Mouse (Mus musculus) liver, embryonic 16.5 days (tissue): ENCODE data around the gene Mut. TPM values are rescaled to one million over a fixed set of nuclear protein-coding genes. Genes with fewer than 3 reads are reported as not detected.

Experiments
- ATAC-seq: fragments of 200-750 bp; cut with Nextera tagmentation; 2 replicates; pipeline ENCODE4 v1.8.0; 2017; ENCODE audit warnings: low read depth, mild to moderate bottlenecking, moderate number of reproducible peaks, moderate library complexity
- H3K27ac ChIP-seq: fragments of 300-500 bp; sonication (generic); 2 replicates; pipeline ENCODE4 v1.5.1; 2014; ENCODE audit warnings: mild to moderate bottlenecking, low read length
- H3K27me3 ChIP-seq: fragments of 300-500 bp; sonication (generic); 2 replicates; pipeline ENCODE4 v1.6.1; 2014; ENCODE audit warnings: low read depth, low read length, mixed read lengths; ENCODE audit not compliant: control insufficient read depth, insufficient read depth
- H3K36me3 ChIP-seq: fragments of 300-500 bp; sonication (generic); 2 replicates; pipeline ENCODE4 v1.6.1; 2014; ENCODE audit warnings: mild to moderate bottlenecking; ENCODE audit not compliant: control insufficient read depth, insufficient read depth
- H3K4me1 ChIP-seq: fragments of 300-500 bp; sonication (generic); 2 replicates; pipeline ENCODE4 v1.6.1; 2014; ENCODE audit warnings: low read depth, low read length, mixed read lengths; ENCODE audit not compliant: control insufficient read depth
- H3K4me2 ChIP-seq: fragments of 300-500 bp; sonication (generic); 2 replicates; pipeline ENCODE4 v1.6.1; 2014; ENCODE audit warnings: low read depth, low read length, mixed read lengths
- H3K4me3 ChIP-seq: fragments of 300-500 bp; sonication (generic); 2 replicates; pipeline ENCODE4 v1.5.1; 2014; ENCODE audit warnings: low read depth, mild to moderate bottlenecking, low read length
- H3K9ac ChIP-seq: fragments of 300-500 bp; sonication (generic); 2 replicates; pipeline ENCODE4 v1.6.1; 2014; ENCODE audit warnings: low read depth, low read length
- H3K9me3 ChIP-seq: fragments of 300-500 bp; sonication (generic); replicated peaks from 2 replicates; pipeline ENCODE4 v1.6.1; 2016; ENCODE audit warnings: low read length; ENCODE audit not compliant: control insufficient read depth
- WGBS: fragments of 180-500 bp; shearing (Covaris S2); extraction: QIAGEN DNeasy Blood & Tissue Kit; methylation state at CpG from one replicate; pipeline ENCODE4 v1.1.7; 2014; ENCODE audit not compliant: insufficient replicate concordance; 5-methylcytosine and 5-hydroxymethylcytosine counted together
- polyA plus RNA-seq: library from polyadenylated mRNA; unstranded; fragments of >200 nt; fragmentation: Nextera tagmentation; extraction: Ambion mirVana; gene quantifications from 2 replicates; pipeline ENCODE4 v1.2.1, GENCODE M21; 2015

Mut gene
- 33.0 and 33.5 TPM in 2 replicates for polyA plus RNA-seq

DNA sequence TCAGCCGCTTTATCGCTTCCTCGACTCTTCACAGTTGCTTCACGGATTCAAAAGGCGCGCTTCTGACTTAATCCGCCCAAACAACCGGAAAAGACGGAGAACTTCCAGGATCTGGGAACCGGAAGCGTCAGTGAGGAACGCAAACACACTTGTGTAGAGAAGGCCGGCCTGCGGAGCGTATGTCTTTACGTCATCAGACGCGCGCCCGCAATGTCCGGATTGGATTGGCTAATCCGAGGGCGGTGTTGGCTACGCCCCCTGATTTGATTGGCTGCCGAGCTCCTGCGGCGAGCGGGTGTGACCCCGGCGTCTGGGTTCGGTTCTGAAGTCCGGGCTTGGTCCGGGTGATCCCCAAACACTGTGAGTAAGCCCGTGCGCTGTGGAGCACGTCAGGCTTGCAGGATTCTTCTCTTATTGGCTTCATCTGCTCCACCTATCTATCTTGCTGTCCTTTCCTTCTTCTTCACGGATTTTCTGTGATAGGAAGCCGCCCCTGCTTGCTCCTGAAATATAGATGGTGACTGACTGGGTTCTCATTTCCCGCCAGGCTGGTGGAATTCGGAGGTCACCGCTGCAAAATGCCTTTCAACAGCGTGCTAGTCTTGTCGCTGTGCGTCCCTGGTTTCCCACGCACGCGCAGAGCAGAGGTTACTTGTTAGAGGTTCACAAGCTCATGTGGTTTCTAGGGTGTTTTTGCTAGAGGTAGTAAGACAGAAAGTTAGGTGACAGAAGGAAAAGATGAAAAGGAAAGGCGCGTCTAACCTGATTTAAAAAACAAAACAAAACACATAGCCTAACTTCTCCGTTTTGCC is at the start of gene Mut, which contains the start of gene Cenpq:
Mut (plus strand) TSS at position 266 of the 812 bp plus-strand sequence.
Cenpq (minus strand) TSS at position 628 of the 812 bp plus-strand sequence.
- peak; percentile 99 for ATAC-seq
- under 1% methylated on average over 50 of the region's 50 CpGs for whole genome bisulfite sequencing
- H3K4me3 ChIP-seq = peak within 1 kb of the TSS; percentile 69
- peak within 1 kb of the TSS; percentile 97 for H3K27ac ChIP-seq
- no peaks in the 10 kb centered on the region for H3K9me3 ChIP-seq
- H3K27me3 ChIP-seq = no peaks in the 10 kb centered on the region
- H3K4me2 ChIP-seq = peak within 1 kb of the TSS; percentile 82
- H3K9ac ChIP-seq = peak within 1 kb of the TSS; percentile 75
- peaks cover 6% of the 10 kb centered on the region for H3K36me3 ChIP-seq
- H3K4me1 ChIP-seq = peaks cover 3% of the 10 kb centered on the region

DNA sequence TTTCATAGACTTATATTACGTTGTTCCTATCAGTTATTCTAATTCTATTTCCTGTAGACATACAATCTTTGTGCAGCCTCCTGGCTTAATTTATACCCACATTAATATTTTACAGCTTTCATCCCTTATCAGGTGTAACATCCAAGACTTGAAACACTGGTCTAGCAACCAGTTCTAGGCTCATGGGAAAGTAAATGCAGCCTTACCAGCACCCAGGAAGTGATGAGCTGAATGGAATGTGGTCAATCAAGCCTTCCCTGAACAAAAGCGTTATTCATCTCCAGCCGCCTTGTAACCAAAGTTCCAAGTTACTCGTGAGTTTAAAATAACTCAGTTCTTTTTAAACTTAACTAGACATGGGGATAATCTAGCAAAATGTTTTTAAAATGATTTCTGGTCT is 49.3 kb upstream of the Mut start:
- no peaks in the 10 kb centered on the region for H3K36me3 ChIP-seq
- no peak for ATAC-seq
- H3K9ac ChIP-seq = no peak overlapping the region
- H3K27ac ChIP-seq = no peak overlapping the region
- no peaks in the 10 kb centered on the region for H3K27me3 ChIP-seq
- no peak overlapping the region for H3K4me2 ChIP-seq
- H3K4me3 ChIP-seq = no peak overlapping the region
- no peaks in the 10 kb centered on the region for H3K9me3 ChIP-seq
- H3K4me1 ChIP-seq = peaks cover 2% of the 10 kb centered on the region
- 67% methylated on average over 4 of the region's 4 CpGs for WGBS

DNA sequence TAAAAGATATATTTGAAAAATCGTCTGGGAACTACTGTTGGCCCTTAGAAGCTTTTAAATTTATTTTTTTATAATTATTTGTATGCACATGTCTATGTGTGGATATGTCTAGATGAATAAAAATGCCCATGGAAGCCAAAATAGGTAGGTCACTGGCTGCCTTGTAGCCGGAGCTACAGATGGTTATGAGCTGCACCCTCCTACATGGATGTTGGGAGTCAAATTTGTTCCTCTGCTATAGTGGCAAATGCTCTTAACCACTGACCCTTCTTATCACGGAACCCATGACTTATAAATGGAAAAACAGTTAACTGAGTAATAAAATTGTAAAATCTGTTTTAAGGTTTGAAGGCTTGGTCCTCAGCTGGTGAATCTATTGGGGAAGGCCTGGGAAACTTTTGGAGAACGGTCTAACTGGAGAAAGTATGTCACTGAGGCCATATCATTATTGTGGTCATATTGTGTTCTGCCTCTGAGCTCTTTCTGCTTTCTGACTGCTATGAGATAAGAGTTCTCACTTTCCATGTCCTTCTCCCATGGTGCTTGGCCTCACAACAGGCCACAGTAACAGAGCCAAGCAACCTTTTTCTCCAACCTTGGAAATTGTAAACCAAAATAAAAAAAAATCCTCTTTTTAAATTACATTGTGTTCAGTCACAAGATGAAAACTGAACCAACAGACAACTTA is 46.5 kb upstream of the Mut start:
- H3K36me3 ChIP-seq = no peaks in the 10 kb centered on the region
- no peaks in the 10 kb centered on the region for H3K4me1 ChIP-seq
- no peak overlapping the region for H3K9ac ChIP-seq
- no peak overlapping the region for H3K4me3 ChIP-seq
- H3K4me2 ChIP-seq = no peak overlapping the region
- no peak overlapping the region for H3K27ac ChIP-seq
- ATAC-seq = 0 out of 2 replicates have a peak, but pooled peaks have one; percentile 39
- H3K27me3 ChIP-seq = no peaks in the 10 kb centered on the region
- WGBS = 41% methylated on average over 4 of the region's 4 CpGs
- no peaks in the 10 kb centered on the region for H3K9me3 ChIP-seq

DNA sequence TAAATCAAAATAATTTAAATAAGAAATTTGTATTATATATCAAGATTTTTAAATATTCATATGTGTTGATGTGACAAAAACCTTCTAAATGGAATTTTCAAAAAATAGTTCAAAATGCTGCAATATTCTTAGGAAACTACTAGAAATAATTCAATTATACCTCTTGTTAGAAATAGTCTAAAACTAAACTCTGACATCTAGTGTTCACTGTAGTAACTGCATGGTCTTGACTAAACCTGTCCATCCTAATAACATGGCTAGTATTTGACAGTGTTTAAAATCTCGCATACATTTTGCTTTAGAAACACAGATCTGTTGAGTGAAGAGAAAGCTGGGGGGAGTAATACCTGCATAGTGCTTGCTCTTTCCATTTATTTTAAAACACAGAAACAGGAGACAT is 37.6 kb upstream of the Mut start:
- no peak for ATAC-seq
- Histone ChIP-seq H3K9me3 (no peaks in the 10 kb centered on the region), H3K27ac (no peak overlapping the region), H3K36me3 (no peaks in the 10 kb centered on the region), H3K4me3 (no peak overlapping the region), H3K27me3 (no peaks in the 10 kb centered on the region), H3K4me2 (no peak overlapping the region), H3K4me1 (no peaks in the 10 kb centered on the region; the same call in 1 of the 2 replicates), H3K9ac (no peak overlapping the region)
- 55% methylated on average over 1 of the region's 1 CpGs for WGBS

- Histone ChIP-seq H3K4me1 (no peaks in the 10 kb centered on the region; the same call in 1 of the 2 replicates), H3K27ac (no peak overlapping the region), H3K4me3 (no peak overlapping the region), H3K27me3 (no peaks in the 10 kb centered on the region), H3K9me3 (no peaks in the 10 kb centered on the region), H3K9ac (no peak overlapping the region), H3K4me2 (no peak overlapping the region), H3K36me3 (no peaks in the 10 kb centered on the region)
- 42% methylated on average over 4 of the region's 4 CpGs for WGBS
- ATAC-seq = peak; percentile 83
Measured at GRCm38 (mm10) chr17:40899783-40900363, 34.6 kb upstream of the Mut start.

GRCm38 (mm10) chr17:40903345-40903744 is 31.1 kb upstream of the Mut start:
- Histone ChIP-seq H3K9me3 (no peaks in the 10 kb centered on the region), H3K4me1 (no peaks in the 10 kb centered on the region; the same call in 1 of the 2 replicates), H3K27ac (no peak overlapping the region), H3K9ac (no peak overlapping the region), H3K36me3 (no peaks in the 10 kb centered on the region), H3K4me3 (no peak overlapping the region), H3K4me2 (no peak overlapping the region), H3K27me3 (no peaks in the 10 kb centered on the region)
- peak; percentile 32; the same call in 1 of the 2 replicates for ATAC-seq
- 16% methylated on average over 4 of the region's 4 CpGs for WGBS

DNA sequence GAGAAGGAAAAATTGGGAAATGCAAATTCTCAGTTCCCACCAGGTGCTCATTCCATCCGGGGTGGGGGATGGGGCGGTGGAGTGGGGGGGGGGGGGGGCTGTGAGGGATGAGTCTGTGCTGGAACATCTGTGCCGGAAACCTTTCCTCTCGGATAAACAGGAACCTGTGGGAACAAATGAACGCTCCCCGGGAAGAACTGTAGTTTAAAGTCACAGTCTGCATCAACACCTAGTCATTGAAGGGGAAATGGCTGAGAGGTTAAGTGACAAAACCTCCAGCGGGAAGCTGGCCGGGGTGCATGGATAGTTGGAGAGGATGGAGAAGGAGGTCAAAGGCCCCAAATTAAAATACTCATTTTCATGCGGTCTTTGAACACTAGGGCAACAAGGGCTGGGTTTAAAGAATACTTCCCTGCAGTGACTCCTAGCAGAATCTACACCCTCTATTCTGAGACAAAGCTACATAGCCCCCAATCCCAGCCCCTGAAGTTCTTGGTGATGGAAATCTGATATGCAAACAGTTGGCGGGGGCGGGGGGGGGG is 30.4 kb upstream of the Mut start:
- no peak overlapping the region for H3K27ac ChIP-seq
- no peaks in the 10 kb centered on the region for H3K9me3 ChIP-seq
- no peak overlapping the region for H3K4me3 ChIP-seq
- no peak overlapping the region for H3K4me2 ChIP-seq
- H3K4me1 ChIP-seq = no peaks in the 10 kb centered on the region; the same call in 1 of the 2 replicates
- no peak for ATAC-seq
- WGBS = 17% methylated on average over 11 of the region's 11 CpGs
- no peaks in the 10 kb centered on the region for H3K27me3 ChIP-seq
- H3K9ac ChIP-seq = no peak overlapping the region
- H3K36me3 ChIP-seq = no peaks in the 10 kb centered on the region

DNA sequence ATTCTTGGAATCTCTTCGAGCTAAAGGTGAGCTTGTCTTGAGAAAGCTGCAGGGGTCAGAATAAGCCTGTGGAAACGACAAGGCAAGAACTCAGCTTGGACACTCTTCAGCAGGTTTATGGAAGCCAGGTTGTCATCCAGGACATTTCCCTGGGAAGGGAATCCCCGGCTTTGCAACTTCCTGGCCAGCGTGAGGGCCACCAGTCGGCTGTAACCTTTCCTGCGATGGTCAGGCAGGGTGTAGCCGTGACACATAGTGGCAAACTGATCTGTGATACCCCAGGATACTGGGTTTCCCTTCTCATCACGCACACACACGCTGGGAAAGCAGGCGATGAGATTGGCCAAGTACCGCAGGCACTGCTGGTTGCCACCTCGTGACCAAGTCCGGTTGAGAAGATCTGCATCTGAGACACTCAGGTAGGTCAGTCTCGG is 29.7 kb upstream of the Mut start:
- no peak for ATAC-seq
- Histone ChIP-seq H3K27me3 (no peaks in the 10 kb centered on the region), H3K4me2 (no peak overlapping the region), H3K4me1 (no peaks in the 10 kb centered on the region; the same call in 1 of the 2 replicates), H3K9me3 (no peaks in the 10 kb centered on the region), H3K9ac (no peak overlapping the region), H3K27ac (no peak overlapping the region), H3K36me3 (no peaks in the 10 kb centered on the region), H3K4me3 (no peak overlapping the region)
- WGBS = 7% methylated on average over 13 of the region's 14 CpGs
